Mouse (Mus musculus): ENCODE data around the gene Itm2c. TPM values are rescaled to one million over a fixed set of nuclear protein-coding genes. Genes with fewer than 3 reads are reported as not detected.

The Itm2c gene
- 158 and 177 TPM in 2 replicates for polyA plus RNA-seq (2014; fragmentation: Nextera tagmentation; extraction: Ambion mirVana)

- WGBS = under 1% methylated on average over 19 of the region's 35 CpGs
- no peaks in the 10 kb centered on the region for H3K36me3 ChIP-seq (ENCODE audit: control insufficient read depth, insufficient read depth, low read length)
Measured at GRCm38 (mm10) chr1:85894231-85894747, at the start of gene Itm2c. Itm2c (plus strand) TSS chr1:85894281.

GRCm38 (mm10) chr1:85844981-85845380 is 49.1 kb upstream of the Itm2c start:
- no peak overlapping the region for H3K4me2 ChIP-seq (ENCODE audit: low read depth, low read length)
- H3K4me1 ChIP-seq (ENCODE audit: control insufficient read depth, insufficient read depth, low read length) = no peaks in the 10 kb centered on the region
- 75% methylated on average over 6 of the region's 6 CpGs for WGBS
- ATAC-seq (ENCODE audit: low read depth) (no peak), DNase-seq (ENCODE audit: low spot score) (no peak)
- H3K9ac ChIP-seq (ENCODE audit: low read depth, low read length) = no peak overlapping the region
- no peak overlapping the region for H3K27ac ChIP-seq (replicated peaks; ENCODE audit: low read depth, low read length)
- no peaks in the 10 kb centered on the region for H3K27me3 ChIP-seq (replicated peaks; ENCODE audit: control insufficient read depth, insufficient read depth, low read length)
- no peaks in the 10 kb centered on the region for H3K9me3 ChIP-seq (ENCODE audit: control insufficient read depth, low read length)
- peaks cover 46% of the 10 kb centered on the region for H3K36me3 ChIP-seq (ENCODE audit: control insufficient read depth, insufficient read depth, low read length)
- no peak overlapping the region for H3K4me3 ChIP-seq (ENCODE audit: low read depth, low read length)

More at GRCm38 (mm10) chr1:85894231-85894747, at the start of gene Itm2c:
- ATAC-seq (ENCODE audit: low read depth) (peak; percentile 86), DNase-seq (ENCODE audit: low spot score) (peak; percentile 94)
- Histone ChIP-seq H3K27me3 (replicated peaks; ENCODE audit: control insufficient read depth, insufficient read depth, low read length) (no peaks in the 10 kb centered on the region), H3K9ac (ENCODE audit: low read depth, low read length) (peak within 1 kb of the TSS; percentile 83), H3K9me3 (ENCODE audit: control insufficient read depth, low read length) (no peaks in the 10 kb centered on the region), H3K4me2 (ENCODE audit: low read depth, low read length) (peak within 1 kb of the TSS; percentile 85), H3K27ac (replicated peaks; ENCODE audit: low read depth, low read length) (peak within 1 kb of the TSS; percentile 93), H3K4me3 (ENCODE audit: low read depth, low read length) (peak within 1 kb of the TSS; percentile 84), H3K4me1 (ENCODE audit: control insufficient read depth, insufficient read depth, low read length) (peaks cover 37% of the 10 kb centered on the region)

- Histone ChIP-seq H3K9me3 (ENCODE audit: control insufficient read depth, low read length) (no peaks in the 10 kb centered on the region), H3K9ac (ENCODE audit: low read depth, low read length) (no peak overlapping the region), H3K36me3 (ENCODE audit: control insufficient read depth, insufficient read depth, low read length) (peaks cover 51% of the 10 kb centered on the region), H3K27ac (replicated peaks; ENCODE audit: low read depth, low read length) (no peak overlapping the region), H3K4me2 (ENCODE audit: low read depth, low read length) (no peak overlapping the region), H3K4me3 (ENCODE audit: low read depth, low read length) (no peak overlapping the region), H3K4me1 (ENCODE audit: control insufficient read depth, insufficient read depth, low read length) (no peaks in the 10 kb centered on the region), H3K27me3 (replicated peaks; ENCODE audit: control insufficient read depth, insufficient read depth, low read length) (no peaks in the 10 kb centered on the region)
- DNase-seq (ENCODE audit: low spot score) = no peak
- WGBS = 82% methylated on average over 3 of the region's 3 CpGs
- no peak for ATAC-seq (ENCODE audit: low read depth)
Measured at GRCm38 (mm10) chr1:85845476-85845875, 48.6 kb upstream of the Itm2c start.

DNA sequence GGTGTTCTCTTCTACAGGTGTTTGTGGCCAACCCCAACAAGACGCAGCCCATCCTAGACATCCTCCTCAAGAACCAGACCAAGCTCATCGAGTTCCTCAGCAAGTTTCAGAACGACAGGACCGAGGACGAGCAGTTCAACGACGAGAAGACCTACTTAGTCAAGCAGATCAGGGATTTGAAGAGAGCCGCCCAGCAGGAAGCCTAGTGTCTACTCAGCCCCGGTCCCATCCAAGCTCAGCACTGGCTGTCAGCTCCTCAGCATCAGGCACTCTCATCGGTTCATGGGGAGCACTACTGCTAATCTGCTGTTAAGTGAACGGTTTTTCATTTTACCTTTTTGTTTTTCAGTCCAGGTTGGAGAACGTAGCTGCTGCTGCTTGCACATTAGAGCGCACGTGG is 45.1 kb upstream of the Itm2c start:
- DNase-seq (ENCODE audit: low spot score) (no peak), ATAC-seq (ENCODE audit: low read depth) (no peak)
- Histone ChIP-seq H3K27me3 (replicated peaks; ENCODE audit: control insufficient read depth, insufficient read depth, low read length) (no peaks in the 10 kb centered on the region), H3K9ac (ENCODE audit: low read depth, low read length) (no peak overlapping the region), H3K4me3 (ENCODE audit: low read depth, low read length) (no peak overlapping the region), H3K4me2 (ENCODE audit: low read depth, low read length) (no peak overlapping the region), H3K9me3 (ENCODE audit: control insufficient read depth, low read length) (no peaks in the 10 kb centered on the region), H3K4me1 (ENCODE audit: control insufficient read depth, insufficient read depth, low read length) (no peaks in the 10 kb centered on the region), H3K27ac (replicated peaks; ENCODE audit: low read depth, low read length) (no peak overlapping the region), H3K36me3 (ENCODE audit: control insufficient read depth, insufficient read depth, low read length) (peaks cover 55% of the 10 kb centered on the region)
- WGBS = 89% methylated on average over 14 of the region's 14 CpGs

- DNase-seq (ENCODE audit: low spot score) = no peak
- Histone ChIP-seq H3K36me3 (ENCODE audit: control insufficient read depth, insufficient read depth, low read length) (peaks cover 46% of the 10 kb centered on the region), H3K4me1 (ENCODE audit: control insufficient read depth, insufficient read depth, low read length) (no peaks in the 10 kb centered on the region), H3K9me3 (ENCODE audit: control insufficient read depth, low read length) (no peaks in the 10 kb centered on the region), H3K27me3 (replicated peaks; ENCODE audit: control insufficient read depth, insufficient read depth, low read length) (no peaks in the 10 kb centered on the region), H3K4me2 (ENCODE audit: low read depth, low read length) (no peak overlapping the region), H3K4me3 (ENCODE audit: low read depth, low read length) (no peak overlapping the region), H3K27ac (replicated peaks; ENCODE audit: low read depth, low read length) (no peak overlapping the region), H3K9ac (ENCODE audit: low read depth, low read length) (no peak overlapping the region)
- ATAC-seq (ENCODE audit: low read depth) = no peak
- 94% methylated on average over 5 of the region's 5 CpGs for WGBS
Measured at GRCm38 (mm10) chr1:85850851-85851250, 43.2 kb upstream of the Itm2c start.

DNA sequence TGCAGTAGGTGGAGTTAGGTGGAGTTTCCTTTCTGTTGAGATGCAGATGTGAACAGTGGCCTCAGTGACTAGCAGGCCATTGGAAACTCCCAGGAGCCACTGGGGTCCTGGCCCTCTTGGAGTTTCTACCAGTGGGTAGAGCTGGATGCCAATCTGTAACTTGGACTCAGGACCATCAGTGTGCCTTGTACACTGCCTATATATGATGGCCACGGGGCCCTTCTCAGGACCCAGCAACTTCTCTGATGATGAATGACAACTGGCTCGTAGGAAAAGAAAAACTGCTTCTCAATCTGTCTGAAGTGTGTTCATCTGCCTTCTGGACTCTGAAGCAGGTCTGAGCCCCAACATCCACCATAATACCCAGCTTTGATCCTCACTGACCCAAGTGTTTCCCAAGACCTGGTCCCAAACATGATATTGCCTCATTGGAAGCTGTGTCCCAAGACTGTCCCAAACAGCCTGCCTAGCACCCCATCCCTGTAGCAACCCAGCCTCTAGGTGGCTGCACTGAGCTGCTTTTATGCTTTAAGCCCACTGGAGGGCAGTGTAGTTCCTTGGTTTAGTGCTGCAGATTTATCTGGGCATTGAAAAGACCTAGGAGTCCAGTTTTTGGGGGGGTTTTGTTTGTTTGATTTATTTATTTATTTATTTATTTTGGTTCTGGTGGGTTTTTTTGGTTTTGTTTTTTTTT is 40.9 kb upstream of the Itm2c start:
- DNase-seq (ENCODE audit: low spot score) (peak; percentile 82), ATAC-seq (ENCODE audit: low read depth) (peak; percentile 73; the same call in 1 of the 2 replicates)
- peaks cover 35% of the 10 kb centered on the region for H3K36me3 ChIP-seq (ENCODE audit: control insufficient read depth, insufficient read depth, low read length)
- no peak overlapping the region for H3K4me3 ChIP-seq (ENCODE audit: low read depth, low read length)
- no peaks in the 10 kb centered on the region for H3K4me1 ChIP-seq (ENCODE audit: control insufficient read depth, insufficient read depth, low read length)
- no peak overlapping the region for H3K4me2 ChIP-seq (ENCODE audit: low read depth, low read length)
- H3K27me3 ChIP-seq (replicated peaks; ENCODE audit: control insufficient read depth, insufficient read depth, low read length) = no peaks in the 10 kb centered on the region
- H3K9ac ChIP-seq (ENCODE audit: low read depth, low read length) = no peak overlapping the region
- H3K27ac ChIP-seq (replicated peaks; ENCODE audit: low read depth, low read length) = no peak overlapping the region
- no peaks in the 10 kb centered on the region for H3K9me3 ChIP-seq (ENCODE audit: control insufficient read depth, low read length)
- 93% methylated on average over 2 of the region's 2 CpGs for WGBS

DNA sequence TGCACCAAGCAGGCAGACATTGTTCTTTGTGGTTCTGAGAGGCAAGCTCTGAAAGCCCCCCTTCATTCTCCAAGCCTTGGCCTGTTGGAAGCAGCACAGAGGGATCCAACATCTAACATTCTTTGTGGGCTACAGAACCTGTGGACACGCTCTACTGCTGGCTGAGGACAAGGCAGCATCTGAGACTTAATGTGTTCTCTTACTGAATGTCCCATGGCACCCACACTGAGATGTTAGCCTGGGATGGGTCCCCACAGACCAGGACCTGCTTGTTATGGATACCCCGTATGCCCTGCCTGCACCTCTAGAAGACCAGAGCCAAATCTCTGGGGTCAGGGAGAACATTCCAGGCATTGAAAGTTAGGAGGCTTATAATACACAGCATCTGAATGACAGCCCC is 40.2 kb upstream of the Itm2c start:
- no peaks in the 10 kb centered on the region for H3K9me3 ChIP-seq (ENCODE audit: control insufficient read depth, low read length)
- no peaks in the 10 kb centered on the region for H3K27me3 ChIP-seq (replicated peaks; ENCODE audit: control insufficient read depth, insufficient read depth, low read length)
- H3K9ac ChIP-seq (ENCODE audit: low read depth, low read length) = no peak overlapping the region
- ATAC-seq (ENCODE audit: low read depth) (no peak), DNase-seq (ENCODE audit: low spot score) (no peak)
- H3K27ac ChIP-seq (replicated peaks; ENCODE audit: low read depth, low read length) = no peak overlapping the region
- no peaks in the 10 kb centered on the region for H3K4me1 ChIP-seq (ENCODE audit: control insufficient read depth, insufficient read depth, low read length)
- H3K36me3 ChIP-seq (ENCODE audit: control insufficient read depth, insufficient read depth, low read length) = peaks cover 28% of the 10 kb centered on the region
- H3K4me3 ChIP-seq (ENCODE audit: low read depth, low read length) = no peak overlapping the region
- no peak overlapping the region for H3K4me2 ChIP-seq (ENCODE audit: low read depth, low read length)
- 67% methylated on average over 2 of the region's 2 CpGs for whole genome bisulfite sequencing

GRCm38 (mm10) chr1:85854475-85854874 is 39.6 kb upstream of the Itm2c start:
- Histone ChIP-seq H3K27me3 (replicated peaks; ENCODE audit: control insufficient read depth, insufficient read depth, low read length) (no peaks in the 10 kb centered on the region), H3K36me3 (ENCODE audit: control insufficient read depth, insufficient read depth, low read length) (peaks cover 22% of the 10 kb centered on the region), H3K9ac (ENCODE audit: low read depth, low read length) (no peak overlapping the region), H3K4me3 (ENCODE audit: low read depth, low read length) (no peak overlapping the region), H3K4me2 (ENCODE audit: low read depth, low read length) (no peak overlapping the region), H3K4me1 (ENCODE audit: control insufficient read depth, insufficient read depth, low read length) (no peaks in the 10 kb centered on the region), H3K27ac (replicated peaks; ENCODE audit: low read depth, low read length) (no peak overlapping the region), H3K9me3 (ENCODE audit: control insufficient read depth, low read length) (no peaks in the 10 kb centered on the region)
- no peak for DNase-seq (ENCODE audit: low spot score)
- no peak for ATAC-seq (ENCODE audit: low read depth)
- WGBS = 58% methylated on average over 2 of the region's 2 CpGs

DNA sequence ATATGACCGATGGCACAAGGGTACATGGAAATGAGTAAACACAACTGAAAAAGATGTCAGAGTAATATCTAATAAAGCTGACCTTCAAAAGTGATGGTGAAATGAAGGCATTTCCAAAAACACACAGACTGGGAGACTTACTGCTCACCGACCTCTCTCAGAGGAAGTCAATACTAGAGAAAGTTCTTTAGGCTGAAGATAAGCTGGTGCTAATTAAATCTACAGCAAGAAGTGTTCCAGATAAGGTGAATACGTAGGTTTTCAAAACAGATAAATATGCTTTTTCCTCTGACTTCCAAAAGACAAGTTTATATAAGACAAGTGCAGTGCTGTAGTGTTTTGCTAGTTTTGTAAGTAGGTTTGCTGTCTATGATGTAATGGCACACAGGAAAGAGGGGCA is 37.8 kb upstream of the Itm2c start:
- no peaks in the 10 kb centered on the region for H3K27me3 ChIP-seq (replicated peaks; ENCODE audit: control insufficient read depth, insufficient read depth, low read length)
- H3K27ac ChIP-seq (replicated peaks; ENCODE audit: low read depth, low read length) = no peak overlapping the region
- H3K4me3 ChIP-seq (ENCODE audit: low read depth, low read length) = no peak overlapping the region
- H3K9ac ChIP-seq (ENCODE audit: low read depth, low read length) = no peak overlapping the region
- H3K4me1 ChIP-seq (ENCODE audit: control insufficient read depth, insufficient read depth, low read length) = no peaks in the 10 kb centered on the region
- H3K36me3 ChIP-seq (ENCODE audit: control insufficient read depth, insufficient read depth, low read length) = peaks cover 9% of the 10 kb centered on the region; the same call in 1 of the 2 replicates
- DNase-seq (ENCODE audit: low spot score) = no peak
- no peaks in the 10 kb centered on the region for H3K9me3 ChIP-seq (ENCODE audit: control insufficient read depth, low read length)
- no peak for ATAC-seq (ENCODE audit: low read depth)
- WGBS = 84% methylated on average over 3 of the region's 3 CpGs
- H3K4me2 ChIP-seq (ENCODE audit: low read depth, low read length) = no peak overlapping the region

All from embryonic facial prominence, embryonic 14.5 days (tissue).